Mouse (Mus musculus) regulatory T cell (primary cell): ENCODE results near the gene Slx1b.
"Not testable (repeated sequence)": the region's sequence is repeated elsewhere in the genome, so short reads cannot be mapped to it uniquely, and the experiment has no call there.

ENCODE experiments used
- in situ Hi-C: fragments of 300-600 bp; cut with MboI, MseI; formaldehyde crosslinking; loops from one replicate; pipeline ENCODE4 v1.15.1; 2025; ENCODE audit warnings: high pct_unique_total_duplicates

Gene Slx1b

GRCm38 (mm10) chr7:126702861-126703756 is 7.5 kb upstream of the Slx1b start:
- in situ Hi-C loops, result loop anchor here (5.0 kb wide), 1 partner anchor 74 kb away; the partner anchor contains the start of gene Ypel3

DNA sequence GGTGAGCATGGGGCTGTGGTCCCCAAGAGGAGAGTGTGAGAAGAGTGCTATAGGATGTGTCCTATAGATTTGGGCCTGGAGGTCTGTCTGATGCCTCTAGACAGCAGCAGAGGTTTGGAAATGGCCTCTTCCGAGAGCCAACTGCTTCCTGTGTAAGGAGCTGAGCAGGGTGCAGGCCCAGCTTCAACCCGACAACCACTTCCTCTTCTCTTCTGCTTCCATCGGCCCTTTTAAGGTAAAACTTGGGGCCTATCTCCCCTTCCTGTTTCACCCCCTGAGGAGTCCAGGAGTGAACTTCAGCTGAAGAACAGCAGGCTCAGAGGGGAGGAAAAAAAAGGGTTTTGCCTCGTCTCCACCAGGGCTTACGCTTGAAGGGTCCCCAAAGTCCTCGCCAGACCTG is 6.8 kb upstream of the Slx1b start:
- in situ Hi-C loops, result loop anchor here (5.0 kb wide), 1 partner anchor 75 kb away; the partner anchor contains the start of gene Ypel3

DNA sequence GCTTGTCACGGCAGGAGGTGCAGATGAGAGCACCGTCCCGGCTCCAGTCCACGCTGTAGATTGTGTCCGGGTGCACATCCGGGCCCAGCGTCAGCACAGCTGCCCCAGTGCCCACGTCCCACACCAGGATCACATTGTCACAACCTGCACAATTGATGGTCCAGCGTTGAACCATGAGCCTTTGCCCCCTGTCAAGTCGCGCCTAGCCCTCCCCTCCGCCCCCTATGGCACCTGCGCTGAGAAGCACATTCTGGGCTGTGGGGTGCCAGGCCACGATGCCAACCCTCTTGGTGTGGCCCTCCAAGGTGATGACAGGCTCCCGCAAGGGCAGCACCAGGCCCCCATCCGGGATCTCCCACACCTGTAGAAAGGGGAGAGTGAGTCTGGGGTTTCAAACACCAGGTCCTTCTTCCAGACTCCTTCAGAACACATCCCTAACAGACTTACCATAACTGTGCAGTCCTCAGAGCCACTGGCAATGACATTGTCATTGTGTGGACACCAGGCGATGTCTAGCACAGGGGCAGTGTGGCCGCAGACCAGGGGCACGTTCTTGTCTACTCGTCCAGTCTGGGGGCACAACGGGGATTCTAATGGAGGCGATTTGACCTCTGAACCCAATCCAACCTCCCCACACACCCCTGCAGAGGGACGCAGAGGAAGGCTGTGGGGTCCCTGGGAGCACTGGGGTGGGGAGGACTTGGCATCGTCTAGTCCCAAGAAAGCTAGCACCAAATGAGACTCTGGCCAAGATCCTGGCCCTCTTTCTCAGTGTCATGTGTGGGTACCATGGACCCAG is 6.2 kb upstream of the Slx1b start:
- in situ Hi-C loops, result loop anchor here (5.0 kb wide), 1 partner anchor 76 kb away; the partner anchor contains the start of gene Ypel3

GRCm38 (mm10) chr7:126701070-126701469 is 5.5 kb upstream of the Slx1b start:
- in situ Hi-C loops, result loop anchor here (5.0 kb wide), 1 partner anchor 76 kb away; the partner anchor contains the start of gene Ypel3

DNA sequence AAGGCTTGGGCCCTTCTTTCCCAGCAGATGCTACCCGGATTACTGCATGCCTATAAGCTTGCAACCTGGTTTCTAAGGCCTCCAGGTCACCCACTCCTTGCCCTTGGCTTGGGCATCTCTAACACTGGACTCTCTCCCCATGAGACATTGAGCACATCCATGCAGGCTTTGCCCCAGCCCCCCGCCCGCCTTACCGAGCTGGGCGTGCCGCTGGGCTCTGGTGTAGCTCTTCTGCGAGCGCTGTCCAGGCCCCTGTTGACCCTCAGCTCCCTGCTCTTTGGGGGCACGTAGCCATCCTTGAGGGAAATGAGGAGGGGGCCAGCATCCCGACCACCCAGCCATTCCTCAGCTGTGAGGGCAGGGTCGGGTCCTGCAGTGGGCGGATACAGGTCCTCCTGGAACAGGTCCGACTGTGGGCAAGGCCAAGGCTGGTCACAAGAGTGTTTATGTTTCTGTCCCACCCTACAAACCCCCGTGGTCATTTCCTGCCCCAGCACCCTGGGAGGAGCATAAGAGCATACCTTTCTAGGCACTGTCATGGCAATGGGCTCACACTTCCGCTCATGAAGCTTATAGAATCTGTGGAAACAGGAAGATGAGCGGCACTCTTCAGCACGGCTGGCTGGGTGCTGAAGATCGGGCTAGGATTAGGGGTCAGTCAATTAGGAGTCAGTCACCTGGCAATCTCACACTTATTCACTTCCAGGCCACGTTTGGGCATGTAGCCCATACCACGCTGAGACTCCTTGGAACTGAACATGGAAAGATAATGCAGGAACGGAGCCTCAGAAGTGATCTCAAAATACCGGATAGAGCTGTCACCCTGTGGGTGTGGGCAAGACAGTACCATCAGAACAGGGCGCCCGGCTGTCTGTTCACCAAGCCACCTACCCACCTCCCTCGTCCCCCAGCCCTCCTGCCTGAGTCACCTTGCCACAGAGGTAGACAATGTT is 4.8 kb upstream of the Slx1b start:
- in situ Hi-C loops, result loop anchor here (5.0 kb wide), 1 partner anchor 77 kb away; the partner anchor contains the start of gene Ypel3

DNA sequence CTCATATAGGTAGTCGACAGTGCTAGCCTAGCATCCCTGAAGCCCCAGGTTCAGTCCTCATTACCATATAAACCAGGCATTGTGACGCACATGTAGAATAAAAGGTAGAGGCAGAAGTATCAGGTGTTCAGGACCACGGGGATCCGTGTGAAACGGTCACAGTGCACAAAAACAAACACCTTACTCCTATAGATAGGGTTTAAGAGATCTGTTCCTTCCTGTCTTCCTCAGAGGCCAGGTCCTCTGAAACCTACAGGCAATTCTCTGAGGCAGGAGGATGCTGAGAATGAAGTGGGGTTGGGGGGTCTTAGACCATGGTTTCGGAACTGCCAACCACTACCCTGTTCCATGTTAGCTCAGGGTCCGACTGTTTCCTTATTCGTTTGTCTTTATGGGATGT is 2.3 kb upstream of the Slx1b start:
- in situ Hi-C loops, result loop anchor here (10.0 kb wide), 1 partner anchor 53 kb away; the partner anchor contains the start of gene Sgf29

DNA sequence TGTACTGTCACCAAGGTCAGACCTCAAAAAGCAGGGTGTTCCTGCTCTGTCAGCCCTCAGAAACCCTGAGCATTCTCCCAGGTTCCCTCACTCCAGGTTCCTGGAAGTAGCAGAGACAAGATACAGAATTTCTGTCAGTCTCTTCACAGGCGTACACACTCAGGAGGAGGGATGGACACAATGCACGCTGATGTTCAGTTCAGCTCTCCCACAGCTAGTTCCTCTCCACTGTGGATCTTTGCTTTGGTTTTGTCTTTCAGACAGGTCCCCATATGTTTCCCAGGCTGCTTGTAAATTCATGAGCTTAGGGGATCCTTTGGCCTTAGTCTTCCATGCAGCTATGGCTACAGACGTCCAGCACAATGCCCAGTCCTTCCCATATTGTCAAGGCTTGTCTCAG is 1.3 kb upstream of the Slx1b start:
- in situ Hi-C loops, result loop anchor here (10.0 kb wide), 1 partner anchor 52 kb away; the partner anchor contains the start of gene Sgf29

- in situ Hi-C loops, result loop anchor here (10.0 kb wide), 1 partner anchor 52 kb away; the partner anchor contains the start of gene Sgf29
Observed at GRCm38 (mm10) chr7:126696303-126696702, 719 bp upstream of the Slx1b start.

GRCm38 (mm10) chr7:126695210-126695611 is 373 bp downstream of the Slx1b start, which contains the start of gene Bola2:
Gene Bola2 (plus strand): TSS chr7:126695401.
- in situ Hi-C loops, result loop anchor here (10.0 kb wide), 1 partner anchor 50 kb away; the partner anchor contains the start of gene Sgf29

- in situ Hi-C loops, result loop anchor here (10.0 kb wide), 1 partner anchor 50 kb away; the partner anchor contains the start of gene Sgf29
Observed at GRCm38 (mm10) chr7:126694441-126695051, 1.0 kb downstream of the Slx1b start.

- in situ Hi-C loops, result loop anchor here (10.0 kb wide), 1 partner anchor 49 kb away; the partner anchor contains the start of gene Sgf29
Observed at GRCm38 (mm10) chr7:126693781-126694180, 1.8 kb downstream of the Slx1b start.

DNA sequence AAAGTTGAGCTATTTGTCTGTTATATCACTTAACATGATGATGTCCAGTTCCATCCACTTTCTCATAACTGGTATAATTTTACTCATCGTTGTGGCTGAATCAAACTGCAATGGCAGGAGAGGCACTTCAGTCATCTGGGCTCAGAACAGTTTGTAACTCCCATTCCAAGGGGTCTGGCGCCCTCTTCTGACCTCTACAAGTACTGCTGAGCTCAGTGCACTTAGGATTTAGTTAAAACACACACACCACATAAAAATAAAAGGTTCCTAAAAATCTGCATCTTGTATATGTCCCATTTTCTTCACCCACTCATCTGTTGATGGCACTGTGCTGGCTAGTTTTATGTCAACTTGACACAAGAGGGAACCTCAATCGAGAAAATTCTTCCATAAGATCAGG is 2.3 kb downstream of the Slx1b start:
- in situ Hi-C loops, result loop anchor here (10.0 kb wide), 1 partner anchor 48 kb away; the partner anchor contains the start of gene Sgf29

GRCm38 (mm10) chr7:126692426-126692825 is 3.2 kb downstream of the Slx1b start:
- in situ Hi-C loops, result loop anchor here (10.0 kb wide), 1 partner anchor 48 kb away; the partner anchor contains the start of gene Sgf29

DNA sequence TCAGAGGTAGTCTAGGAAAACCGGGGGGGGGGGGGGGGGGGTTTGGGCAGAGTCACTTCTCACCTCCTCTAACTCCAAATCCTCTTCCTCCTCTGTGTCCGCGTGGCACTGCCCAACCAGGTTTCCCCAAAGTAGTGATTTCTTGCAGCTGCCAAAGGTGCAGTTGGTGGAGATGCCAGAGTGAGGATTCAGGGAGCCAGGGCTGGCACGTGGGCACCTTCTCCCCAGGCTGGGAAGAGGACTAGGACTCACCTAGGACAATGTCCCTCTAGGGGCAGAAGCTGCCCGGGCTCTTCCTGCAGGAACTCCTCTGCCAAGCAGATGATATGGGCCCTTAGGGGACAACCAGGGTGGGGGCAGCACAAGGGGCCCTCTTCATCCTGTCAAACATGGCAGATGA is 3.9 kb downstream of the Slx1b start:
- in situ Hi-C loops, result loop anchor here (10.0 kb wide), 1 partner anchor 47 kb away; the partner anchor contains the start of gene Sgf29

DNA sequence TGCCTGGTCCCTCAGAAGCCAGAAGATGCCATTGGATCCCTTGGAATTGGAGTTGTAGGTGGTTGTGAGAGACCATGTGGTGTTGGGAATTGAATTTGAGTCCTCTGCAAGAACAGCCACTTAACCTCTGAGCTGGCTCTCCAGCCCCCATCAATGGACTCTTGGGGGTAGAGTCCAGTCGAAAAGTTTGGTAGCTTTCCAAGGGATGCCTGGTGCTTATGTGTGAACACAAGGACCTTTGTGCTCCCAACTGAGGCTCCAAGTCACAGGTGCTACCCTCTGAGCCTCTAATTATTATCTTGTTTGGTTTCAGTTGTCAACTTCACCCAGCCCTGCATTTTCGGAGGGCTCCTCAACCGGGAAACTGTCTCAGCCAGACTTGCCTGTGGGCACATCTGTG is 4.8 kb downstream of the Slx1b start:
- in situ Hi-C loops, result loop anchor here (10.0 kb wide), 1 partner anchor 46 kb away; the partner anchor contains the start of gene Sgf29

GRCm38 (mm10) chr7:126689021-126689420 is 6.6 kb downstream of the Slx1b start:
- in situ Hi-C loops, result no loop called here

- in situ Hi-C loops, result not testable (repeated sequence)
Observed at GRCm38 (mm10) chr7:126688156-126688555, 7.4 kb downstream of the Slx1b start.

- in situ Hi-C loops, result no loop called here
Observed at GRCm38 (mm10) chr7:126681221-126681620, 14.4 kb downstream of the Slx1b start.

DNA sequence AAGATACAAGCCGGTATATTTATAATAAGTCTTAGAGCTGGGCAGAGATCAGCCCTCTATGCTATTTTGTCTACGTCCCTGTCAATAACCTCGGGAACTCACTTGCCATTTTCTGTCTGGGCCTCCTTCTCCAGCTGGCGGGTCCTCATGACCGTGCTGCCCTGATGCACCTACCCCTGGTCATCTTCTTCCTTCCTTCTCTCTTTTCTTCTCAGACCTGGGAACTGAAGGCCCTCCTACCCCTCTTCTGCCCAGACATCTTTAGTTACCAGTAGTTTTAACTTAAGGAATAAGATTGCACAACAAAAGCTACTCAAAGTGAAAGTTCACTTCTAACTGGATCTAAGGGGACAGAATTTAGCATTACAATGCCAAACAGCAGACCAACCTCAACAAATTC is 15.9 kb downstream of the Slx1b start:
- in situ Hi-C loops, result no loop called here
